Mouse (Mus musculus) T-helper 2 cell (primary cell): ENCODE results near the gene Rsph3b.
"Not testable (repeated sequence)": the region's sequence is repeated elsewhere in the genome, so short reads cannot be mapped to it uniquely, and the experiment has no call there.

Experiments used
- in situ Hi-C: fragments of 300-600 bp; cut with MboI, MseI; formaldehyde crosslinking; loops from one replicate; pipeline ENCODE4 v1.15.1; 2025; ENCODE audit warnings: high pct_unique_total_duplicates

The Rsph3b gene

GRCm38 (mm10) chr17:6959543-6960259 lies 11.2 kb upstream of the Rsph3b start:
- in situ Hi-C loops = loop anchor here (5.0 kb wide), 1 partner anchor 1203 kb away; no protein-coding TSS in a partner anchor

GRCm38 (mm10) chr17:6958881-6959280 lies 10.4 kb upstream of the Rsph3b start:
- in situ Hi-C loops = not testable (repeated sequence)

- in situ Hi-C loops = loop anchor here (5.0 kb wide), 1 partner anchor 999 kb away; the partner anchor contains the start of gene Rsph3a
These were observed 317 bp upstream of the Rsph3b start for GRCm38 (mm10) chr17:6948769-6949228.

GRCm38 (mm10) chr17:6947637-6947983 lies 872 bp downstream of the Rsph3b start:
- in situ Hi-C loops = loop anchor here (5.0 kb wide), 1 partner anchor 1000 kb away; the partner anchor contains the start of gene Rsph3a

- in situ Hi-C loops = not testable (repeated sequence)
These were observed 5.9 kb downstream of the Rsph3b start for GRCm38 (mm10) chr17:6942560-6942959.

GRCm38 (mm10) chr17:6931625-6932024 lies 16.9 kb downstream of the Rsph3b start:
- in situ Hi-C loops = not testable (repeated sequence)

- in situ Hi-C loops = loop anchor here (25.0 kb wide), 1 partner anchor 942 kb away; no protein-coding TSS in a partner anchor
These were observed 28.1 kb downstream of the Rsph3b start for GRCm38 (mm10) chr17:6920351-6920894.

GRCm38 (mm10) chr17:6919388-6919787 lies 29.1 kb downstream of the Rsph3b start:
- in situ Hi-C loops = loop anchor here (25.0 kb wide), 1 partner anchor 943 kb away; no protein-coding TSS in a partner anchor

GRCm38 (mm10) chr17:6915282-6915681 lies 33.2 kb downstream of the Rsph3b start:
- in situ Hi-C loops = loop anchor here (25.0 kb wide), 1 partner anchor 947 kb away; no protein-coding TSS in a partner anchor

GRCm38 (mm10) chr17:6914066-6914465 lies 34.4 kb downstream of the Rsph3b start:
- in situ Hi-C loops = loop anchor here (25.0 kb wide), 1 partner anchor 948 kb away; no protein-coding TSS in a partner anchor

GRCm38 (mm10) chr17:6900361-6900760 lies 48.1 kb downstream of the Rsph3b start:
- in situ Hi-C loops = loop anchor here (25.0 kb wide), 1 partner anchor 962 kb away; no protein-coding TSS in a partner anchor

GRCm38 (mm10) chr17:6897996-6898562 lies 50.4 kb downstream of the Rsph3b start:
- in situ Hi-C loops = loop anchor here (25.0 kb wide), 1 partner anchor 211 kb away; no protein-coding TSS in a partner anchor

GRCm38 (mm10) chr17:6896756-6897155 lies 51.7 kb downstream of the Rsph3b start:
- in situ Hi-C loops = loop anchor here (25.0 kb wide), 1 partner anchor 209 kb away; no protein-coding TSS in a partner anchor

GRCm38 (mm10) chr17:6893332-6893731 lies 55.1 kb downstream of the Rsph3b start:
- in situ Hi-C loops = loop anchor here (25.0 kb wide), 1 partner anchor 206 kb away; no protein-coding TSS in a partner anchor

GRCm38 (mm10) chr17:6891966-6892934 lies 56.2 kb downstream of the Rsph3b start:
- in situ Hi-C loops = loop anchor here (25.0 kb wide), 1 partner anchor 205 kb away; no protein-coding TSS in a partner anchor

- in situ Hi-C loops = loop anchor here (25.0 kb wide), 1 partner anchor 199 kb away; no protein-coding TSS in a partner anchor
These were observed 62.0 kb downstream of the Rsph3b start for GRCm38 (mm10) chr17:6886445-6886844.

GRCm38 (mm10) chr17:6884531-6884930 lies 64.0 kb downstream of the Rsph3b start:
- in situ Hi-C loops = loop anchor here (25.0 kb wide), 1 partner anchor 197 kb away; no protein-coding TSS in a partner anchor

GRCm38 (mm10) chr17:6881306-6881705 lies 67.2 kb downstream of the Rsph3b start:
- in situ Hi-C loops = loop anchor here (25.0 kb wide), 1 partner anchor 194 kb away; no protein-coding TSS in a partner anchor

- in situ Hi-C loops = no loop called here
These were observed 77.1 kb downstream of the Rsph3b start for GRCm38 (mm10) chr17:6871421-6871820.

- in situ Hi-C loops = no loop called here
These were observed 79.7 kb downstream of the Rsph3b start for GRCm38 (mm10) chr17:6868810-6869209.

GRCm38 (mm10) chr17:6867740-6868139 lies 80.7 kb downstream of the Rsph3b start:
- in situ Hi-C loops = no loop called here
